Mouse (Mus musculus): Measurements from ENCODE around the gene Sertad2.
A peak's percentile ranks its signal among the peaks of the same experiment; 100 is the strongest.

Gene Sertad2

GRCm38 (mm10) chr11:20680781-20681180 is 137.7 kb downstream of the Sertad2 start:
- no peak for DNase-seq (ENCODE audit: low spot score)

- no peak for DNase-seq (ENCODE audit: low spot score)
These were observed 138.6 kb downstream of the Sertad2 start for GRCm38 (mm10) chr11:20681679-20682078.

- DNase-seq (ENCODE audit: low spot score) = peak; percentile 90
These were observed 147.9 kb downstream of the Sertad2 start for GRCm38 (mm10) chr11:20691000-20691399.
